Mouse (Mus musculus): ENCODE measurements at regions not wholly inside any gene's neighbourhood (a gene's known extent, or its start where the extent isn't known, plus 50 kb on each side); places are given as distances from the start of the nearest gene placed in this dataset.

DNA sequence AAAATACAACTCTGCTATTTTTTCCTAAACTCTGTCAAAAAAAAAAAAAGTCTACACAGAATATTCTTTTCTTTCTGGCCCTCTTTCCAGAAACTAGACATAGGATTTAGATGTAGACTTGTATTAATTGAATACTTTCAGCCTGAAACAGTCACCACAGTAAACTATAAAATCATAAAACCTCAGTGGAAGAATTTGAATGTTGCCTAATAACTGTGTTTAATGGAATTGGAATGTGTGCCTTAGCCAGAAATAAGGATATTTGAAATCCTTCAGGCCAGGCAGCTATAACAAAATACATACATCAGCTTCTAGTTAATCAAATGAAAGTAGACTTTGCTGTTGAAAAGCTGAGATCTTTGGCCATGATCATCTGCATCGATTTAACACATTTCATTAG, 230.8 kb upstream of the Kcnip4 start:
- H3K4me2 ChIP-seq (ENCODE audit: low read depth) = no peak overlapping the region
- H3K27me3 ChIP-seq (ENCODE audit: control insufficient read depth, insufficient read depth, insufficient read length) = no peaks in the 10 kb centered on the region
- no peak overlapping the region for H3ac ChIP-seq (ENCODE audit: control insufficient read depth, insufficient read length)
- no peaks in the 10 kb centered on the region for H3K36me3 ChIP-seq (ENCODE audit: control insufficient read depth, insufficient read depth)
- H3K79me2 ChIP-seq (ENCODE audit: control insufficient read depth, insufficient read depth) = no peaks in the 10 kb centered on the region
- TF ChIP-seq CEBPB (IDR thresholded peaks at IDR 0.05; ENCODE audit: insufficient read depth, poor library complexity, severe bottlenecking) (peak; percentile 91), TCF12 (IDR thresholded peaks at IDR 0.05; ENCODE audit: insufficient read depth, poor library complexity, severe bottlenecking) (no peak)
- no peak overlapping the region for H3K4me3 ChIP-seq

GRCm38 (mm10) chr5:49712607-49713006, 187.9 kb upstream of the Kcnip4 start:
- H3K27me3 ChIP-seq (ENCODE audit: control insufficient read depth, insufficient read depth, insufficient read length) = no peaks in the 10 kb centered on the region
- TF ChIP-seq CEBPB (IDR thresholded peaks at IDR 0.05; ENCODE audit: insufficient read depth, poor library complexity, severe bottlenecking) (no peak), REST (IDR thresholded peaks at IDR 0.05; ENCODE audit: insufficient read depth, insufficient read length) (no peak), MAX (IDR thresholded peaks at IDR 0.05; ENCODE audit: low read depth) (no peak), MYOD1 (IDR thresholded peaks at IDR 0.05; ENCODE audit: control insufficient read depth in 1 of 3, insufficient read length in 2 of 3, low read depth in 2 of 3) (no peak), USF1 (IDR thresholded peaks at IDR 0.05; ENCODE audit: low read depth) (no peak), POLR2AphosphoS2 (IDR thresholded peaks at IDR 0.05; ENCODE audit: insufficient read length, low read depth) (no peak), TCF3 (IDR thresholded peaks at IDR 0.05; ENCODE audit: insufficient read length, low read depth) (no peak), TCF12 (IDR thresholded peaks at IDR 0.05; ENCODE audit: insufficient read depth, poor library complexity, severe bottlenecking) (no peak), E2F4 (IDR thresholded peaks at IDR 0.05; ENCODE audit: insufficient read depth) (no peak), MYOG (IDR thresholded peaks at IDR 0.05; ENCODE audit: control insufficient read depth in 1 of 3, insufficient read depth in 1 of 3, insufficient read length in 2 of 3, low read depth in 2 of 3) (no peak), POLR2A (IDR thresholded peaks at IDR 0.05; ENCODE audit: insufficient read length, low read depth) (no peak), SRF (IDR thresholded peaks at IDR 0.05; ENCODE audit: control insufficient read depth, insufficient read length, low read depth) (no peak)
- no peak overlapping the region for H3K4me3 ChIP-seq
- no peaks in the 10 kb centered on the region for H3K36me3 ChIP-seq (ENCODE audit: control insufficient read depth, insufficient read depth)
- no peak overlapping the region for H3ac ChIP-seq (ENCODE audit: control insufficient read depth, insufficient read length)
- H3K4me2 ChIP-seq (ENCODE audit: low read depth) = no peak overlapping the region
- H3K79me2 ChIP-seq (ENCODE audit: control insufficient read depth, insufficient read depth) = no peaks in the 10 kb centered on the region

DNA sequence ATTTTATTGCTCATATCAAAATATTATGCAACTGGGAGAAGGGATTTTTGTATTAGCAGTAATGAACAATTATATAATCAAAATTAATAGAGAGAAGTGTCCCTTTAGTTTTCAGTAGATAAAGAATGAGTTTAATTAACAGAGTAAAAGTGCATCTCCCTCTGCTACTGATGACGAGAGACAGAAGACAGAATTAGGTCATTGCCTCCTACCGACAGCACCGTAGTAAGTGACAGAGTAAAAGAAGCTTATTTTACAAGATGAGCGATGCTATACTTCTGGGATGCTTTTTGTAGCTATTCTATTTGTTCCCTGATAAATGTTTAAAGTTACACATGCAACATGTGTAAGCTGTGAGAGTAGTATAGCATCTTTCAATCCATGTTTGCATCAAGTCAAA, 157.4 kb upstream of the Kcnip4 start:
- H3K79me2 ChIP-seq (ENCODE audit: control insufficient read depth, insufficient read depth) = no peaks in the 10 kb centered on the region
- H3K4me2 ChIP-seq (ENCODE audit: low read depth) = no peak overlapping the region
- H3ac ChIP-seq (ENCODE audit: control insufficient read depth, insufficient read length) = no peak overlapping the region
- TF ChIP-seq MYOG (IDR thresholded peaks at IDR 0.05; ENCODE audit: control insufficient read depth in 1 of 3, insufficient read depth in 1 of 3, insufficient read length in 2 of 3, low read depth in 2 of 3) = no peak
- no peak for TF ChIP-seq SRF (IDR thresholded peaks at IDR 0.05; ENCODE audit: control insufficient read depth, insufficient read length, low read depth)
- TF ChIP-seq MAX (IDR thresholded peaks at IDR 0.05; ENCODE audit: low read depth) = no peak
- no peak for TF ChIP-seq E2F4 (IDR thresholded peaks at IDR 0.05; ENCODE audit: insufficient read depth)
- TF ChIP-seq MYOD1 (IDR thresholded peaks at IDR 0.05; ENCODE audit: control insufficient read depth in 1 of 3, insufficient read length in 2 of 3, low read depth in 2 of 3) = no peak
- no peak for TF ChIP-seq POLR2A (IDR thresholded peaks at IDR 0.05; ENCODE audit: insufficient read length, low read depth)
- TF ChIP-seq CEBPB (IDR thresholded peaks at IDR 0.05; ENCODE audit: insufficient read depth, poor library complexity, severe bottlenecking) = no peak
- no peak for TF ChIP-seq TCF12 (IDR thresholded peaks at IDR 0.05; ENCODE audit: insufficient read depth, poor library complexity, severe bottlenecking)
- no peak for TF ChIP-seq USF1 (IDR thresholded peaks at IDR 0.05; ENCODE audit: low read depth)
- no peak for TF ChIP-seq REST (IDR thresholded peaks at IDR 0.05; ENCODE audit: insufficient read depth, insufficient read length)
- TF ChIP-seq POLR2AphosphoS2 (IDR thresholded peaks at IDR 0.05; ENCODE audit: insufficient read length, low read depth) = no peak
- H3K36me3 ChIP-seq (ENCODE audit: control insufficient read depth, insufficient read depth) = no peaks in the 10 kb centered on the region
- H3K27me3 ChIP-seq (ENCODE audit: control insufficient read depth, insufficient read depth, insufficient read length) = no peaks in the 10 kb centered on the region
- H3K4me3 ChIP-seq = no peak overlapping the region

DNA sequence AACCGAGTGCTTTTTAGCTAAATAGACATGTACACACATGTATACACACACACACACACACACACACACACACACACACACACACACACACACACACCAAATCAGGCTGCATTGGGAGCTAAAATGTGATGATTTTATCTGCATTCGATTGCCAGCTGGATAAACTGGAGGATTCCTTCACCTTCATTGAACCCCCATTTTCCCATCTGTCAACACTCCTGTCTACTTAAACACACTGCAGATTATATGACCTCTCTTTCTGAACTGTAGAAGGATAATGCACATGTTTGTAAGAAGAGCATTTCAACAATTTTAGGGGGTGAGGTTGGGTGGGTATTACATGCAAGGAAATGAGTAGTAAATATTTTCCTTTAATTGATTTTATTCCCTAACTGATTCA, 156.8 kb upstream of the Kcnip4 start:
- TF ChIP-seq MAX (IDR thresholded peaks at IDR 0.05; ENCODE audit: low read depth) (no peak), MYOG (IDR thresholded peaks at IDR 0.05; ENCODE audit: control insufficient read depth in 1 of 3, insufficient read depth in 1 of 3, insufficient read length in 2 of 3, low read depth in 2 of 3) (no peak), POLR2AphosphoS2 (IDR thresholded peaks at IDR 0.05; ENCODE audit: insufficient read length, low read depth) (no peak), REST (IDR thresholded peaks at IDR 0.05; ENCODE audit: insufficient read depth, insufficient read length) (no peak), TCF3 (IDR thresholded peaks at IDR 0.05; ENCODE audit: insufficient read length, low read depth) (no peak), CEBPB (IDR thresholded peaks at IDR 0.05; ENCODE audit: insufficient read depth, poor library complexity, severe bottlenecking) (no peak), SRF (IDR thresholded peaks at IDR 0.05; ENCODE audit: control insufficient read depth, insufficient read length, low read depth) (no peak), POLR2A (IDR thresholded peaks at IDR 0.05; ENCODE audit: insufficient read length, low read depth) (no peak), TCF12 (IDR thresholded peaks at IDR 0.05; ENCODE audit: insufficient read depth, poor library complexity, severe bottlenecking) (no peak), E2F4 (IDR thresholded peaks at IDR 0.05; ENCODE audit: insufficient read depth) (no peak), MYOD1 (IDR thresholded peaks at IDR 0.05; ENCODE audit: control insufficient read depth in 1 of 3, insufficient read length in 2 of 3, low read depth in 2 of 3) (no peak), USF1 (IDR thresholded peaks at IDR 0.05; ENCODE audit: low read depth) (no peak)
- Histone ChIP-seq H3K4me3 (no peak overlapping the region), H3K27me3 (ENCODE audit: control insufficient read depth, insufficient read depth, insufficient read length) (no peaks in the 10 kb centered on the region), H3ac (ENCODE audit: control insufficient read depth, insufficient read length) (no peak overlapping the region), H3K4me2 (ENCODE audit: low read depth) (no peak overlapping the region), H3K79me2 (ENCODE audit: control insufficient read depth, insufficient read depth) (no peaks in the 10 kb centered on the region), H3K36me3 (ENCODE audit: control insufficient read depth, insufficient read depth) (no peaks in the 10 kb centered on the region)

DNA sequence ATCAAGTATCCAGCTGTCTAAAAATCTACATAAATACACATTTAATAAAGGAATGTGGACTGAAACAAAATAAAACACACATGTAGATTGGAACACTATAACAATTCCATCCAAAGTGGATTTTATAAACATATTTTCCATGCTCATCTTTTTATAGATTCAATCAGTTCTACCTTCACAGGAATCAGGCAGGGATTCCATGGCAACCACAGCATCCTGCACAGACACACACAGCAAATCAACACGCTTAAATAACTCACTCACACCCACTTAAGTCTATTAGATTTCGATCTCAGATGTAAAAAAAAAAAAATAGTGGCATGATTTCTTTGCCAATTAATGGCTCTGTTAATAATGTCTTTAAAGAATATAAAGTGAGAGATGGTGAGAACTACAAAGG, 151.2 kb upstream of the Kcnip4 start:
- TF ChIP-seq E2F4 (IDR thresholded peaks at IDR 0.05; ENCODE audit: insufficient read depth) (no peak), SRF (IDR thresholded peaks at IDR 0.05; ENCODE audit: control insufficient read depth, insufficient read length, low read depth) (no peak), MYOG (IDR thresholded peaks at IDR 0.05; ENCODE audit: control insufficient read depth in 1 of 3, insufficient read depth in 1 of 3, insufficient read length in 2 of 3, low read depth in 2 of 3) (no peak), REST (IDR thresholded peaks at IDR 0.05; ENCODE audit: insufficient read depth, insufficient read length) (no peak), CEBPB (IDR thresholded peaks at IDR 0.05; ENCODE audit: insufficient read depth, poor library complexity, severe bottlenecking) (no peak), USF1 (IDR thresholded peaks at IDR 0.05; ENCODE audit: low read depth) (no peak), TCF12 (IDR thresholded peaks at IDR 0.05; ENCODE audit: insufficient read depth, poor library complexity, severe bottlenecking) (no peak), POLR2A (IDR thresholded peaks at IDR 0.05; ENCODE audit: insufficient read length, low read depth) (no peak)
- Histone ChIP-seq H3K79me2 (ENCODE audit: control insufficient read depth, insufficient read depth) (no peaks in the 10 kb centered on the region), H3K4me3 (no peak overlapping the region), H3K4me2 (ENCODE audit: low read depth) (no peak overlapping the region), H3K27me3 (ENCODE audit: control insufficient read depth, insufficient read depth, insufficient read length) (no peaks in the 10 kb centered on the region), H3ac (ENCODE audit: control insufficient read depth, insufficient read length) (no peak overlapping the region), H3K36me3 (ENCODE audit: control insufficient read depth, insufficient read depth) (no peaks in the 10 kb centered on the region)

All from myocyte (in vitro differentiated cells).